Mouse (Mus musculus) ovary, postnatal 10 days (tissue): ENCODE data around the gene Creb5.
A peak's percentile ranks its signal among the peaks of the same experiment; 100 is the strongest.

Source experiments
- DNase-seq: peaks from one replicate; pipeline ENCODE4 v3.0.0; 2022; ENCODE audit warnings: low spot score

Creb5 gene

GRCm38 (mm10) chr6:53545989-53546388 lies 258.9 kb downstream of the Creb5 start:
- no peak for DNase-seq

GRCm38 (mm10) chr6:53548236-53548635 lies 261.2 kb downstream of the Creb5 start:
- DNase-seq = no peak

- DNase-seq = no peak
Measured at GRCm38 (mm10) chr6:53549409-53549808, 262.3 kb downstream of the Creb5 start.

DNA sequence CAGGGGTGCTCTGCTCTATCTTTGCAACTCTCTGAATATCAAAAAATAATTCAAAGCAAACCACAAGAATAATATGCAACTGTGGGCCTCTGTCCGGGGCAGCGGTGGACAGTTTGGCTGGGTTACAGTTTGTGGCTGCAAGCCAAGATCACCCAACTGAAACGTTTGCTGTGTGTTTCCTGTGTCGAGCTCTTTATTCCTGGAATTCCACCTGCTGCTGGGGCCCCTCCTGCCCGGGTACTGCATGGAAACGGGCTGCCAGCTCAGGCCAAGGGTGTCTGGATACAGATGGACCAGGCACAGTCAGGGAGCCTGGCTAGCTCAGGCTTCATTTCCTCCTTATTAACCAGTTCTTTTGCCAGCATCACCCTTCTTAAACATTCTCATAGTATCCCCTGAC lies 269.0 kb downstream of the Creb5 start:
- no peak for DNase-seq

GRCm38 (mm10) chr6:53560928-53561327 lies 273.9 kb downstream of the Creb5 start:
- DNase-seq = no peak

DNA sequence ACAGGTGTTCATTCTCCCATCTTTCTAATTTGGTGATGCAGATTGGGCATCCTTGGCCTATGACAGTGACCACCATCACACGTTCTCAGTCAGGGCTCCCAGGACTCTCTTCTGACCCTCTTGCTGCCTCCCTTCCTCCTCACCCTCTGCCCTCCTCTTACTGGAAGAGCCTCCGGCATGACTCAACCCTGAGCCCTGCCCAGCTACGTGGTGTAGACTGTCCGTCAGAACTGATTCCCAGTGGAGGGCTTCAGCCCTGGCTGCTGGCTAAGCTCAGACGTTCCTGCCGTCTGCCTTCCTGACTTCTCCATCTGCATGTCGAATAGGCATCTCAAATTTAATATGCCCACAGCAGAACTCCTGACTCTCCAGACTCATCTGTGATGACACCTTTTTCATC lies 275.5 kb downstream of the Creb5 start:
- no peak for DNase-seq

DNA sequence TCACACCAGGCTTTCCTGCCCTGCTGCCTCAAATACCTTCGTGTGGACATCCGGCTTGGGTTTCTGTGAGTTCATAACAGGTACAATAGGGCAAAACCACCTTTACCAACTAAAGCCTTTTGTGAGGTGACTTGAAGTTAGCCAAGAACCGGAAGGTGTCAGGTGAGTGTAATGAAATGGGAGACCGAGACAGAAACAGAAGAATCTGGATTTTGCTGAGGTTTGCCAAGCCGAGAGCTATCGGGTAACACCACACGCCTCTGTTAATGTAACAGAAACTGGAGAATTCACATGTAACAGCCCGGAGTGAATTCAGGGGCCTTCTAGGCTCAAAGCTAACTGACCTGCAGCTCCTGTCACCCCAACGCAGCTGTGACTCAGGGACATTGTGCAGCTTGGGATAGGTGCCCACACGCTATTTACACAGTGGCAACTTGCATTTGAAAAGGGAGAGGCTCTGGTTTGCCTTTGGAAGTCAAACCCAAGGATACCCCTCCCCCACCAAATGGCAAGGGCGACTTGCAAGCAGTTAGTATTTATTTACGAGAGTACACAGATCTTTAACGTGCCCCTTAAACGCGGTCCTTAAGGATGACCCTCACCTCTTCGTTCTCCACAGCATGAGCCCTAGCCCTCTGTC lies 276.6 kb downstream of the Creb5 start:
- no peak for DNase-seq

- no peak for DNase-seq
Measured at GRCm38 (mm10) chr6:53569436-53569835, 282.4 kb downstream of the Creb5 start.

- DNase-seq = no peak
Measured at GRCm38 (mm10) chr6:53570906-53571305, 283.8 kb downstream of the Creb5 start.

GRCm38 (mm10) chr6:53571571-53572122 lies 284.6 kb downstream of the Creb5 start:
- no peak for DNase-seq

GRCm38 (mm10) chr6:53572456-53572855 lies 285.4 kb downstream of the Creb5 start:
- no peak for DNase-seq

DNA sequence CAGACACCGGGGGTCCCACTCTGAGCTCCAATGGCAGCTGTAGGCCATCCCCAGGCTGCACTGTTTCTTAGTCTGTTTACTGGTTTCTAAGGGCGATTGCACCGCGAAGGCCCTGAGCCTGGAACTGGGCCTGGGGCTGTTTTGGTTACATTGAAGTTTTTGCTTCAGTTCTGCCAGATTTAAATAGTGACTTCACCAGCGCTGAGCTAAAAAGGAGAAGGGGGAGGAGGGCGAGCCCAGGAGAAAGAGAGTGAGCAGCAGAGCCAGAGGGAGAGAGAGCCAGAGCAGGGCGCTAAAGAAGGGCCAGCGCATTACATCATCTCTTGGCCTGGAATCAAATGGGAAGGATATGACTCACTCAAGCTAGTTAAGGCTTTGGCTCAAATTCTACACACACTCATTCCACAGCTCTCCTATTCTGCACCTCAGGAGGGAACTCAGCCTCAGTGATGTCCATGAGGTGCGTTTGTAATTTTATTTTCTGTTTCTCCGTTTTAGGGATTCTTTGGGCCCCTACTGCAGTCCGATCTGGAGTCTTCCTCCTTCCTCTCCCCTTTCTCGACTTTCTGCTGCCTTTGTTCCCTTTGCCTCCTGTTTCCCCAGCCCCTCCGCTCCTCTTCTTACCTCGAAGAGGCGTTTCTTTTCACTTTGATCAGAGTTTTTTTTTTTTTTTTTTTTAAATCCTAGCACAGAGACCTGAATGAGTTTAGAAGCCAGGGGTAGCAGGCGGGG lies 286.1 kb downstream of the Creb5 start:
- peak; percentile 43 for DNase-seq

DNA sequence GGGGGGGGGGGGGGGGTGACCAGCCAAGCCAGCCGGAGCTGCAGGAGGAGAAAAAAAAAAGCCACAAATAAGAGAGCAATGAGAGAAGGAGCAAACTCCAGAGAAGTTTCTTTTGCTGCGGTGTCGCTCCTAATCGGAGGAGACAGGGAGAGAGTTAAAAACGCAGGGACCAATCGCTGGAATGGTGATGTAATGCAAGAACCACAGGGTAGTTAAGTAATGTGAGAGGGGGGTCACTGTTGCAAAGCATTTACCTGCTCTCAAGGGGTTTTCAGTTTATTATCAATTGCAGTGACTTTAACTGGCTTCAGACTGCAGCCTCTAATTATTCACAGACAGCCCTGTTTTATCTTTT lies 286.6 kb downstream of the Creb5 start:
- DNase-seq = no peak

- DNase-seq = no peak
Measured at GRCm38 (mm10) chr6:53574097-53574496, 287.0 kb downstream of the Creb5 start.

DNA sequence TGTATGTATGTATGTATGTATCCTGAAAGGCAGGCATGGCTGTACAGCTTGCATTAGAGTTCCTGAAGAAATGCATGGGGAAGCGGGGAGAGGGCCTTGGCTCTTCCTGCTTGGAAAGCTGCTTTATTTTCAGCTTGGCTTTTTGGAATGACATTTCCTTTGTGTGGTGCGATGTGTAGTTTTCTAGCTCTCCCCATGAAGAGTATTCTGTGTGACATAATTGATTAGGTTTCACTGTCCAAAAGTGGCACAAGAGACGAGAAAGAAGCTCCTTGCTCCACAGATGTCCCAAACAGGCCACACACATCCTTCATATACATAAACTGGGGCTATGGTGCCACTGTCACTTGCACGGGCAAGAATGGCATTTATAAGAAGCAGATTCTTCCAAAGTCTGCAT lies 288.1 kb downstream of the Creb5 start:
- no peak for DNase-seq

- no peak for DNase-seq
Measured at GRCm38 (mm10) chr6:53575836-53576235, 288.8 kb downstream of the Creb5 start.

GRCm38 (mm10) chr6:53576841-53577240 lies 289.8 kb downstream of the Creb5 start:
- DNase-seq = no peak

GRCm38 (mm10) chr6:53577776-53578175 lies 290.7 kb downstream of the Creb5 start:
- DNase-seq = no peak

DNA sequence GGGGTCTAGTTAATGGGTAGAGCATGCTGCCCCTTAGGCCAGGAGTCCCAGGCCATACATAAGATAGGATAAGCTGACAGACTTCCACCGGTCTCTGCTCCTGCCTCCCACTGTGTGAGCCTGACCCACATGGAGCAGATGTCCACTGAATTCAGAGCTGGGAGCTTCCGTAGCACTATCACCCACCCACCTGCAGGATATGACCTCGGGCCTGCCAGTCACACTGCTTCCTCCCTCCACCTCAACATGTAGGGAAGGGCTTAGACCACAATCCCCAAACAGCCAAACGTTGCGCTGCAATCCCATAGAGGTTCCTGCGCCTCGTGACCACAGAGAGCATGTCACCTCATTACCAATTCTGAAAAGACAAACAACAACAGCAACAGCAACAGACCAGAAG lies 293.3 kb downstream of the Creb5 start:
- no peak for DNase-seq

DNA sequence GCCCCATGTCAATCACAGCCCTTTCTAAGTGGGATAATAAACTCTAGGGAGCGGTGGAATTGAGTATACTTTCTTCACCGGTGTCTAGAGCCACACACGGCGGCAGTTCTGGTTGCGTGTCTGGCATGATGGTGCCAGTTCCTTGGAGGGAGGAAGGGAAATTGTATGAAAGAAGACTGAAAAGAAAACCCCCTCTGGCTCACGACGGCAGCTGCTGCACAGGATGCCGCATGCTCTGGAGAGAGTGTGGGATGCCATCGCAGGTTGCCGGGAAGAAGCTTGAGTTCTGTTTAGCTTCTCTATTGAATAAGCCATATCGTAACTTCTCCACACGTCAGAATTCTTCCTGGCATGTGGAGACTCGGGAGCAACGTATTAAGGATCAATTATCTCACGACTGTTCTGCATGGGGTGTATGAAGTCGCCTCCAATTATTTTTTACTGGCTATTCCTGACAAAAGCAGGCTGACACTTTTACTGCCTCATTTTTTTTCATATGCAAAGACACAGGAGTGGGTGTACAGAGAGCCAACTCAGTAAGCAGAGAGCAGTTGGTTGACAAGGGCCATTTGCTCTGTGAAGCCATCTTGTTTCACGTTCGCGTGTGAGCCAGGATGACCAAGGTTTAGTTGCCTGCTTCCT lies 296.3 kb downstream of the Creb5 start:
- DNase-seq = no peak

GRCm38 (mm10) chr6:53584718-53585405 lies 297.8 kb downstream of the Creb5 start:
- DNase-seq = no peak

GRCm38 (mm10) chr6:53589746-53590145 lies 302.7 kb downstream of the Creb5 start:
- DNase-seq = no peak

DNA sequence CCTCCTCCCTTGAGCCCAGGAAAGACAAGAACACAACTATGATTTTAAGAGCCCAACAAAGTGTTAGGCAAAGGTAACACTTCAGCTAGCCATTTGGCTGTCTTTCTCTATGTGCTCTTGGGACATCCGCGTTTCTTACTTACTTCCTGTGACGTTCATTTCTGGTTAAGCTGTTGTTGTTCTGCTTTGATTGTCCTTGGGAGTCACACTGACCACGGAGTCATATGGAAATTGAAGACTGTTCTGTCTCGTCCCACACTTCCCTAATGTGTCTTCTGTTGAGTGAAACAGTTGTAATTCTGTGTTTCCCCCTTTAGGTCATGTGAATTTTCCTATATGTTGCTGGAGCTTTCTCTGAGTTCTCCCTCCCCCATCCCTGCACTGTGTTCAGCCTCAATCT lies 305.2 kb downstream of the Creb5 start:
- DNase-seq = no peak
